Comparison of ENCODE assay signal across 9 mouse cellular contexts in the genomic region with DNA sequence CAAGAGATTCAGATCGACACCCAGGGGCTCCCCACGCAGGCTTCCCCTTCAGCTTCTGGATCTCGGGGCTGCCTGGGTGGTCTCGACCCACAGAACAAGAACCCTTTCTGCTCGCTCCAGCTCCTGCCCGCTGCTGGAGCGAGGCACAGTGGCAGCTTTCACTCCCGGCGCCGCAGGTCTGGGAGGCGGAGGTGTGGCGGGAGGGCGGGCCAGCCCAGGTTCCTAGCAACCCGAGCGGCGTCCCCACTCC. TPM values are rescaled to one million over a fixed set of nuclear protein-coding genes. Genes with fewer than 3 reads are reported as not detected.
A peak's percentile ranks its signal among the peaks of the same experiment; 100 is the strongest.
DNase-seq lines count a peak whose midpoint lies in the region; ATAC-seq and TF ChIP-seq lines count a peak whose summit lies in the region.
"Had no signal": no experiment of that assay in that cellular context is flagged by ENCODE, and none has a peak within 500 bp of the region (broad histone marks: within the 10 kb centered on the region; RNA-seq: fewer than 3 reads in every experiment).

No protein-coding gene starts in this region.

- under 1% methylated on average over 16 of the region's 16 CpGs for WGBS in kidney, adult 2 months
- WGBS in limb, embryonic 13.5 days = 0% methylated on average over 14 of the region's 16 CpGs
- under 1% methylated on average over 14 of the region's 16 CpGs for WGBS in midbrain, embryonic 16.5 days

- no peak for TF ChIP-seq CTCF in kidney, adult 2 months (conservative IDR thresholded peaks at IDR 0.05; ENCODE audit: insufficient read depth, insufficient read length, low read depth, low read length)
- TF ChIP-seq CTCF in G1E (IDR thresholded peaks at IDR 0.05; ENCODE audit: low read depth, low read length) = no peak
- no peak for TF ChIP-seq CTCF in embryonic fibroblast, embryonic 13.5 days (IDR thresholded peaks at IDR 0.05; ENCODE audit: borderline replicate concordance, insufficient read depth, low read length)

- H3K9me3 ChIP-seq in G1E (replicated peaks) = no peaks in the 10 kb centered on the region
- H3K9me3 ChIP-seq in limb, embryonic 13.5 days = no peaks in the 10 kb centered on the region
- H3K9me3 ChIP-seq in midbrain, embryonic 16.5 days (replicated peaks; ENCODE audit: control insufficient read depth, low read length, poor library complexity, severe bottlenecking) = no peaks in the 10 kb centered on the region

- peak overlapping the region; percentile 86 for H3K4me3 ChIP-seq in kidney, adult 2 months (ENCODE audit: insufficient read depth, low read depth, low read length)
- H3K4me3 ChIP-seq in G1E (ENCODE audit: low read depth, low read length) = peak overlapping the region; percentile 80
- peak overlapping the region; percentile 73 for H3K4me3 ChIP-seq in embryonic fibroblast, embryonic 13.5 days (ENCODE audit: insufficient read depth, low read length)
- H3K4me3 ChIP-seq in limb, embryonic 13.5 days = peak overlapping the region; percentile 90
- peak overlapping the region; percentile 87 for H3K4me3 ChIP-seq in midbrain, embryonic 16.5 days (ENCODE audit: low read depth, low read length)

- no peak overlapping the region for H3K27ac ChIP-seq in kidney, adult 2 months (ENCODE audit: insufficient read depth, low read depth, low read length)
- H3K27ac ChIP-seq in embryonic fibroblast, embryonic 13.5 days (ENCODE audit: insufficient read depth, low read length) = no peak overlapping the region
- peak overlapping the region; percentile 70 for H3K27ac ChIP-seq in limb, embryonic 13.5 days
- H3K27ac ChIP-seq in midbrain, embryonic 16.5 days (ENCODE audit: low read length) = peak overlapping the region; percentile 92

- 0 out of 2 replicates have a peak, but pooled peaks have one; percentile 11 for ATAC-seq in G1E (ENCODE audit: extremely low read depth, insufficient number of reproducible peaks, low FRiP score, poor library complexity, severe bottlenecking)
- ATAC-seq in limb, embryonic 13.5 days (ENCODE audit: low FRiP score, low read depth) = peak; percentile 68
- ATAC-seq in midbrain, embryonic 16.5 days = peak; percentile 75
- ATAC-seq in cerebellum, adult (ENCODE audit: insufficient number of reproducible peaks, low FRiP score, low TSS enrichment) = no peak

- no peaks in the 10 kb centered on the region for H3K36me3 ChIP-seq in kidney, adult 2 months (ENCODE audit: control insufficient read depth, insufficient read depth, low read length)
- H3K36me3 ChIP-seq in G1E (replicated peaks) = peaks cover 14% of the 10 kb centered on the region
- no peaks in the 10 kb centered on the region for H3K36me3 ChIP-seq in limb, embryonic 13.5 days
- H3K36me3 ChIP-seq in midbrain, embryonic 16.5 days (ENCODE audit: control insufficient read depth, insufficient read depth, low read length) = no peaks in the 10 kb centered on the region

- TF ChIP-seq POLR2A in kidney, adult 2 months (IDR thresholded peaks at IDR 0.05; ENCODE audit: low read depth, low read length) = no peak
- TF ChIP-seq POLR2A in embryonic fibroblast, embryonic 13.5 days (IDR thresholded peaks at IDR 0.05; ENCODE audit: low read depth, low read length) = no peak

- H3K4me2 ChIP-seq in limb, embryonic 13.5 days (replicated peaks) = peak overlapping the region; percentile 96
- peak overlapping the region; percentile 86 for H3K4me2 ChIP-seq in midbrain, embryonic 16.5 days (ENCODE audit: low read length)

- peak overlapping the region; percentile 89 for H3K9ac ChIP-seq in limb, embryonic 13.5 days
- peak overlapping the region; percentile 98 for H3K9ac ChIP-seq in midbrain, embryonic 16.5 days (ENCODE audit: low read depth, low read length)

- no peaks in the 10 kb centered on the region for H3K27me3 ChIP-seq in kidney, adult 2 months (replicated peaks; ENCODE audit: control insufficient read depth, insufficient read depth, low read length)
- peaks cover 32% of the 10 kb centered on the region for H3K27me3 ChIP-seq in G1E (ENCODE audit: insufficient read depth, low read length)
- peaks cover 22% of the 10 kb centered on the region for H3K27me3 ChIP-seq in limb, embryonic 13.5 days
- H3K27me3 ChIP-seq in midbrain, embryonic 16.5 days (ENCODE audit: control insufficient read depth, insufficient read depth, low read depth, low read length) = no peaks in the 10 kb centered on the region

- H3K4me1 ChIP-seq in kidney, adult 2 months (ENCODE audit: control insufficient read depth, insufficient read depth, low read length) = peaks cover 8% of the 10 kb centered on the region; the same call in 1 of the 2 replicates
- H3K4me1 ChIP-seq in G1E (ENCODE audit: insufficient read depth, low read depth, low read length) = peaks cover 66% of the 10 kb centered on the region
- H3K4me1 ChIP-seq in embryonic fibroblast, embryonic 13.5 days (ENCODE audit: control insufficient read depth, insufficient read depth, low read length) = no peaks in the 10 kb centered on the region
- H3K4me1 ChIP-seq in limb, embryonic 13.5 days = peaks cover 36% of the 10 kb centered on the region
- H3K4me1 ChIP-seq in midbrain, embryonic 16.5 days (ENCODE audit: control insufficient read depth, insufficient read depth, low read length) = peaks cover 27% of the 10 kb centered on the region

- DNase-seq in kidney, adult 2 months = peak; percentile 54
- no peak for DNase-seq in kidney, adult 9 months
- peak; percentile 46 for DNase-seq in G1E (ENCODE audit: low spot score)
- no peak for DNase-seq in adrenal gland, adult 18-20 months (ENCODE audit: low spot score in 2 of 2)

RNA-seq across cellular contexts. Expression of a gene that starts 2.5 kb away (rescaled TPM):
- 4.9 and 5.2 TPM in 2 replicates for polyA plus RNA-seq in kidney, adult 2 months (2012; rRNA removed)
- total RNA-seq in G1E (2014; fragmentation: Nextera tagmentation) = 43.1 and 54.0 TPM in 2 replicates
- 58.3 and 60.6 TPM in 2 replicates for total RNA-seq in G1E (2017)
- 22.2 and 24.8 TPM in 2 replicates for polyA plus RNA-seq in G1E (2012)
- polyA plus RNA-seq in embryonic fibroblast, embryonic 13.5 days (2011; ENCODE audit: insufficient read length, low read depth, missing spikeins) = 14.0 and 14.2 TPM in 2 replicates
- polyA plus RNA-seq in limb, embryonic 13.5 days (2015; fragmentation: Nextera tagmentation; extraction: Ambion mirVana) = 11.0 and 11.4 TPM in 2 replicates
- polyA plus RNA-seq in midbrain, embryonic 16.5 days (2015; fragmentation: Nextera tagmentation; extraction: Ambion mirVana) = 14.1 and 16.3 TPM in 2 replicates
- total RNA-seq in adrenal gland, adult 18-20 months (2021) = 10 to 100 TPM; 25.6 to 27.8 TPM

RNA-seq across cellular contexts. Expression of a gene that starts 42.9 kb away (rescaled TPM):
- not detected in 2 replicates for polyA plus RNA-seq in kidney, adult 2 months (2012; rRNA removed)
- total RNA-seq in G1E (2014; fragmentation: Nextera tagmentation) (not detected in 2 replicates), G1E (2017) (0.11 and 0.17 TPM in 2 replicates)
- polyA plus RNA-seq in G1E (2012) = not detected in 2 replicates
- not detected in 2 replicates for polyA plus RNA-seq in embryonic fibroblast, embryonic 13.5 days (2011; ENCODE audit: insufficient read length, low read depth, missing spikeins)
- polyA plus RNA-seq in limb, embryonic 13.5 days (2015; fragmentation: Nextera tagmentation; extraction: Ambion mirVana) = not detected in 2 replicates
- 0.16 and 0.25 TPM in 2 replicates for polyA plus RNA-seq in midbrain, embryonic 16.5 days (2015; fragmentation: Nextera tagmentation; extraction: Ambion mirVana)
- not detected for total RNA-seq in adrenal gland, adult 18-20 months (2021)
- total RNA-seq: left cerebral cortex, postnatal 25 days had no signal

Comparison
In these comparisons a context has a peak if more than half of its experiments do, and no peak if none do; other contexts are left out.
1. DNase-seq: peak in kidney, adult 2 months (single experiment) and G1E (single experiment); none in kidney, adult 9 months (single experiment) and adrenal gland, adult 18-20 months (0 of 2).
2. H3K27ac ChIP-seq: peak in limb, embryonic 13.5 days (single experiment) and midbrain, embryonic 16.5 days (single experiment); none in kidney, adult 2 months (single experiment) and embryonic fibroblast, embryonic 13.5 days (single experiment).
3. Peak in every context shown above with its lines, with median percentiles within 50 percentile points of each other: H3K4me3 ChIP-seq.